Mouse (Mus musculus) testis, adult 2 months (tissue): Measurements from ENCODE around the gene Olfr486.

Experiments used
- CTCF ChIP-seq: fragments of 200-500 bp; IDR thresholded peaks from 2 replicates; pipeline ENCODE4 v1.5.1; 2012; ENCODE audit warnings: low read depth, mild to moderate bottlenecking, inconsistent platforms, low read length, moderate library complexity; ENCODE audit not compliant: control insufficient read depth, insufficient read depth, insufficient replicate concordance
- POLR2A ChIP-seq: fragments of 200-500 bp; IDR thresholded peaks from 2 replicates; pipeline ENCODE4 v1.6.1; 2012; ENCODE audit warnings: low read depth, mild to moderate bottlenecking, inconsistent platforms, low read length, moderate library complexity; ENCODE audit not compliant: control insufficient read depth

DNA sequence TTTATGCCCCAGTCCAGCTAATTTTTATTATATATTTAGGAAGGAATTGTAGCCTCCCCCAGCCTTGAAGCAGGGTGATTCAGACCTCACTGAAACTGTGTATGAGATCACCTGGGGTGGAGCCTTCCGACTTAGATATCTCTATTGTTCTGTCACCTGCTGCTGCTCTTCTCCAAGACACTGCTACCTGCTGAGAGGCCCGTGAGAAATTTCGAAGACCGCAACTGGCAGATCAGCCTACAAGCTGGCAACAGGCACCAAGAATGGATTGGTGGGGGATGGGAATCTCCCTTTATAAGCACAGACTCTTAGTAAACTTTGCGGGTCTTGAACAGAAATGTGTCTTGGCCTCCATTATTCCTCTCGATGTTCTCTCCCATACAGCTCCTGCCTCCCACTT lies 24.4 kb upstream of the Olfr486 start:
- TF ChIP-seq CTCF (no peak), POLR2A (no peak)
